Mouse (Mus musculus) MEL (cell line): ENCODE measurements around the gene Baiap2.

Source experiments
- CTCF ChIP-seq, 3 experiments: IDR thresholded peaks in 2 of 3; conservative IDR thresholded peaks in 1 of 3; 2 replicates each; pipeline ENCODE4 v1.5.1; 2011 to 2012; ENCODE audit warnings: low read length in 3 of 3, low read depth in 2 of 3, mild to moderate bottlenecking in 2 of 3, improper control_type of control experiment in 1 of 3, inconsistent platforms in 1 of 3, mixed read lengths in 1 of 3, moderate library complexity in 1 of 3; ENCODE audit not compliant: control insufficient read depth in 1 of 3, insufficient read depth in 1 of 3, poor library complexity in 1 of 3, severe bottlenecking in 1 of 3
- EP300 ChIP-seq, 2 experiments: IDR thresholded peaks; 2 replicates each; pipeline ENCODE4 v1.6.1; 2011; ENCODE audit warnings: improper control_type of control experiment in 2 of 2, low read length in 2 of 2, low read depth in 1 of 2, mild to moderate bottlenecking in 1 of 2
- ETS1 ChIP-seq: IDR thresholded peaks from 2 replicates; pipeline ENCODE4 v1.6.1; 2012; ENCODE audit warnings: low read depth, mild to moderate bottlenecking, inconsistent platforms, low read length, improper control_type of control experiment, moderate library complexity
- TBP ChIP-seq: IDR thresholded peaks from 2 replicates; pipeline ENCODE4 v1.8.0; 2011; ENCODE audit warnings: low read depth, low read length, improper control_type of control experiment

DNA sequence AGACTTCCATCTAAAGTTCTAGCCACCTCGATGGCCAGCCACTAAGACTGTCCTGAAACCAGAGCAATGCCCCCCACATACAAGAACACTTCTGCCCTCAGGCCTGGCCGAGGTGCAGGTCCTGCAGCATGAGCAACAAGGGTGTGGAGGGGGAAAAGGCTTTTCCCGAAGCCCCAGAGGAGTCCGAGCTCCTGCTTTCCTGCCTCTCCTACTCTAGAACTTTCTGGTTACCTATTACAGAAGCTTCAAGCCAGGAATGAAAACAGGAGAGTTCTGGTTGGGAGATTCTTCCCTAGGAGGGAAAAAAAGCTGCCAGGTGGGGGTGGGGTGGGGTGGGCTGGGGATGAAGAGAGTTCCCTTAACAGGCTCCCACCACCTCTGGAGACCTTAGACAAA is 2.9 kb upstream of the Baiap2 start:
- no peak for TF ChIP-seq ETS1
- no peak for TF ChIP-seq EP300 (IDR thresholded peaks at IDR 0.05; ENCODE audit: low read depth in 1 of 2, low read length in 2 of 2)
- TF ChIP-seq CTCF (IDR thresholded peaks at IDR 0.05 in 2 of 3, conservative IDR thresholded peaks at IDR 0.05 in 1 of 3; ENCODE audit: control insufficient read depth in 1 of 3, insufficient read depth in 1 of 3, low read depth in 2 of 3, low read length in 3 of 3, poor library complexity in 1 of 3, severe bottlenecking in 1 of 3) = no peak
- TF ChIP-seq TBP = no peak
